Mouse (Mus musculus) MEL (cell line): ENCODE data around the gene Cdc42bpa. TPM values are rescaled to one million over a fixed set of nuclear protein-coding genes. Genes with fewer than 3 reads are reported as not detected.

Experiments
- DNase-seq: peaks from one replicate; pipeline ENCODE4 v3.0.0; 2011; ENCODE audit warnings: low read depth, low spot score
- H3K27ac ChIP-seq: 2 replicates; pipeline ENCODE4 v1.5.1; 2012; ENCODE audit warnings: low read depth, mild to moderate bottlenecking, control low read depth, low read length, moderate library complexity; ENCODE audit not compliant: control insufficient read depth
- H3K27me3 ChIP-seq, 2 experiments: fragments of 150-350 bp in 1 of 2; sonication (generic) in 1 of 2; 2 replicates each; pipeline ENCODE4 v1.6.1; 2012; ENCODE audit warnings: low read length in 2 of 2, mild to moderate bottlenecking in 2 of 2, improper control_type of control experiment in 1 of 2, moderate library complexity in 1 of 2; ENCODE audit not compliant: insufficient read depth in 2 of 2, control insufficient read depth in 1 of 2
- H3K36me3 ChIP-seq, 2 experiments: 2 replicates each; pipeline ENCODE4 v1.6.1; 2012 to 2014; ENCODE audit warnings: low read length in 2 of 2, improper control_type of control experiment in 1 of 2, inconsistent platforms in 1 of 2, mild to moderate bottlenecking in 1 of 2; ENCODE audit not compliant: insufficient read depth in 2 of 2, control insufficient read depth in 1 of 2
- H3K4me1 ChIP-seq, 2 experiments: fragments of 150-350 bp in 1 of 2; sonication (generic) in 1 of 2; 2 replicates each; pipeline ENCODE4 v1.6.1; 2012; ENCODE audit warnings: low read length in 2 of 2, improper control_type of control experiment in 1 of 2, mild to moderate bottlenecking in 1 of 2; ENCODE audit not compliant: insufficient read depth in 2 of 2, control insufficient read depth in 1 of 2
- H3K4me3 ChIP-seq, 2 experiments: fragments of 150-350 bp in 1 of 2; sonication (generic) in 1 of 2; 2 replicates each; pipeline ENCODE4 v1.5.1; 2012; ENCODE audit warnings: low read depth in 2 of 2, low read length in 2 of 2, mild to moderate bottlenecking in 2 of 2, moderate library complexity in 2 of 2, control low read depth in 1 of 2, improper control_type of control experiment in 1 of 2; ENCODE audit not compliant: control insufficient read depth in 1 of 2, insufficient read depth in 1 of 2
- H3K79me2 ChIP-seq: 2 replicates; pipeline ENCODE4 v1.6.1; 2012; ENCODE audit warnings: mild to moderate bottlenecking, low read length, moderate library complexity; ENCODE audit not compliant: control insufficient read depth, poor library complexity, insufficient read depth
- H3K9ac ChIP-seq: 2 replicates; pipeline ENCODE4 v1.6.1; 2012; ENCODE audit warnings: low read depth, mild to moderate bottlenecking, control low read depth, low read length, moderate library complexity; ENCODE audit not compliant: control insufficient read depth, poor library complexity, severe bottlenecking
- H3K9me3 ChIP-seq: fragments of 150-350 bp; sonication (generic); replicated peaks from 2 replicates; pipeline ENCODE4 v1.6.1; 2012; ENCODE audit warnings: mild to moderate bottlenecking, low read length, improper control_type of control experiment, moderate library complexity; ENCODE audit not compliant: insufficient read depth
- BHLHE40 ChIP-seq: IDR thresholded peaks from 2 replicates; pipeline ENCODE4 v1.6.1; 2012; ENCODE audit warnings: low read depth, mild to moderate bottlenecking, inconsistent platforms, low read length, improper control_type of control experiment, borderline replicate concordance
- CTCF ChIP-seq, 3 experiments: IDR thresholded peaks in 2 of 3; conservative IDR thresholded peaks in 1 of 3; 2 replicates each; pipeline ENCODE4 v1.5.1; 2011 to 2012; ENCODE audit warnings: low read length in 3 of 3, low read depth in 2 of 3, mild to moderate bottlenecking in 2 of 3, improper control_type of control experiment in 1 of 3, inconsistent platforms in 1 of 3, mixed read lengths in 1 of 3, moderate library complexity in 1 of 3; ENCODE audit not compliant: control insufficient read depth in 1 of 3, insufficient read depth in 1 of 3, poor library complexity in 1 of 3, severe bottlenecking in 1 of 3
- E2F4 ChIP-seq: IDR thresholded peaks from 2 replicates; pipeline ENCODE4 v1.6.1; 2011; ENCODE audit warnings: low read depth, low read length, improper control_type of control experiment, borderline replicate concordance
- GATA1 ChIP-seq: IDR thresholded peaks from 2 replicates; pipeline ENCODE4 v1.6.1; 2011; ENCODE audit warnings: low read depth, low read length, improper control_type of control experiment
- HCFC1 ChIP-seq: IDR thresholded peaks from 2 replicates; pipeline ENCODE4 v1.6.1; 2012; ENCODE audit warnings: low read depth, mild to moderate bottlenecking, inconsistent platforms, low read length, improper control_type of control experiment, moderate library complexity
- MAX ChIP-seq: IDR thresholded peaks from 2 replicates; pipeline ENCODE4 v1.6.1; 2011; ENCODE audit warnings: low read length, improper control_type of control experiment
- MAZ ChIP-seq: IDR thresholded peaks from 2 replicates; pipeline ENCODE4 v1.6.1; 2012; ENCODE audit warnings: low read depth, mild to moderate bottlenecking, inconsistent platforms, low read length, improper control_type of control experiment
- MYB ChIP-seq: IDR thresholded peaks from 2 replicates; pipeline ENCODE4 v1.6.1; 2011; ENCODE audit warnings: mild to moderate bottlenecking, low read depth, low read length, improper control_type of control experiment
- NELFE ChIP-seq: IDR thresholded peaks from 2 replicates; pipeline ENCODE4 v1.6.1; 2011; ENCODE audit warnings: low read depth, low read length, improper control_type of control experiment
- NRF1 ChIP-seq: IDR thresholded peaks from 2 replicates; pipeline ENCODE4 v1.6.1; 2014; ENCODE audit warnings: low read depth, mild to moderate bottlenecking, inconsistent platforms, low read length, improper control_type of control experiment, moderate library complexity; ENCODE audit not compliant: poor library complexity, insufficient read depth, severe bottlenecking
- POLR2A ChIP-seq, 2 experiments: IDR thresholded peaks; 2 replicates each; pipeline ENCODE4 v1.6.1; 2011 to 2012; ENCODE audit warnings: low read length in 2 of 2, mild to moderate bottlenecking in 2 of 2, control low read depth in 1 of 2, improper control_type of control experiment in 1 of 2, low read depth in 1 of 2, moderate library complexity in 1 of 2; ENCODE audit not compliant: control insufficient read depth in 1 of 2, insufficient read depth in 1 of 2, poor library complexity in 1 of 2
- POLR2AphosphoS5 ChIP-seq: IDR thresholded peaks from 2 replicates; pipeline ENCODE4 v1.6.1; 2012; ENCODE audit warnings: low read depth, borderline replicate concordance, mild to moderate bottlenecking, inconsistent platforms, low read length, moderate library complexity, mixed read lengths
- RAD21 ChIP-seq: IDR thresholded peaks from 2 replicates; pipeline ENCODE4 v1.6.1; 2011; ENCODE audit warnings: mild to moderate bottlenecking, low read depth, low read length, improper control_type of control experiment
- SIN3A ChIP-seq: IDR thresholded peaks from 2 replicates; pipeline ENCODE4 v1.6.1; 2012; ENCODE audit warnings: low read length, improper control_type of control experiment, inconsistent platforms
- TAL1 ChIP-seq: IDR thresholded peaks from 2 replicates; pipeline ENCODE4 v1.6.1; 2012; ENCODE audit warnings: mild to moderate bottlenecking, inconsistent platforms, low read length, moderate library complexity, mixed read lengths
- TCF12 ChIP-seq: IDR thresholded peaks from 2 replicates; pipeline ENCODE4 v1.6.1; 2014; ENCODE audit warnings: low read depth, mild to moderate bottlenecking, inconsistent platforms, low read length, improper control_type of control experiment, moderate library complexity
- UBTF ChIP-seq: IDR thresholded peaks from 2 replicates; pipeline ENCODE4 v1.6.1; 2012; ENCODE audit warnings: low read depth, mild to moderate bottlenecking, inconsistent platforms, low read length, improper control_type of control experiment, moderate library complexity, borderline replicate concordance; ENCODE audit not compliant: insufficient read depth
- USF1 ChIP-seq: IDR thresholded peaks from 2 replicates; pipeline ENCODE4 v1.6.1; 2014; ENCODE audit warnings: low read depth, mild to moderate bottlenecking, inconsistent platforms, low read length, improper control_type of control experiment, moderate library complexity
- USF2 ChIP-seq, 2 experiments: IDR thresholded peaks; 2 replicates each; pipeline ENCODE4 v1.6.1; 2011 to 2012; ENCODE audit warnings: improper control_type of control experiment in 2 of 2, low read length in 2 of 2, borderline replicate concordance in 1 of 2, inconsistent platforms in 1 of 2, low read depth in 1 of 2, mild to moderate bottlenecking in 1 of 2; ENCODE audit not compliant: insufficient read depth in 1 of 2
- ZC3H11A ChIP-seq: IDR thresholded peaks from 2 replicates; pipeline ENCODE4 v1.6.1; 2012; ENCODE audit warnings: low read depth, mild to moderate bottlenecking, inconsistent platforms, low read length, improper control_type of control experiment
- ZKSCAN1 ChIP-seq: IDR thresholded peaks from 2 replicates; pipeline ENCODE4 v1.6.1; 2012; ENCODE audit warnings: low read depth, mild to moderate bottlenecking, inconsistent platforms, low read length, improper control_type of control experiment, moderate library complexity
- polyA plus RNA-seq, 2 experiments: library from polyadenylated mRNA; stranded (reverse) in 1 of 2; unstranded in 1 of 2; fragments of >175 nt in 1 of 2; fragments of >200 nt in 1 of 2; gene quantifications; 2 replicates each; pipeline versions ENCODE4 v1.2.1 to v1.2.4; 2012; ENCODE audit warnings: low replicate concordance in 2 of 2, low read depth in 1 of 2; ENCODE audit not compliant: insufficient read length in 2 of 2, insufficient read depth in 1 of 2, missing spikeins in 1 of 2
- total RNA-seq: library from RNA; depleted of rRNA; stranded (reverse); fragments of 300-350 nt; gene quantifications from 2 replicates; pipeline ENCODE4 v1.2.3, GENCODE M21; 2012

Cdc42bpa gene
- total and polyA plus RNA-seq, 3 experiments, result 7.7 to 14.6 TPM; not detected in 1

- Histone ChIP-seq H3K79me2 (no peaks in the 10 kb centered on the region), H3K27ac (no peak overlapping the region), H3K36me3 (no peaks in the 10 kb centered on the region), H3K27me3 (no peaks in the 10 kb centered on the region), H3K9ac (no peak overlapping the region), H3K9me3 (no peaks in the 10 kb centered on the region), H3K4me3 (no peak overlapping the region), H3K4me1 (no peaks in the 10 kb centered on the region)
- no peak for DNase-seq
- no peak for TF ChIP-seq SIN3A
- TF ChIP-seq GATA1, result no peak
- TF ChIP-seq USF2 (IDR thresholded peaks at IDR 0.05; ENCODE audit: borderline replicate concordance in 1 of 2, insufficient read depth in 1 of 2, low read depth in 1 of 2, low read length in 2 of 2), result no peak
- TF ChIP-seq MAZ, result no peak
- TF ChIP-seq ZKSCAN1, result no peak
- TF ChIP-seq TCF12, result no peak
- TF ChIP-seq NELFE, result no peak
- TF ChIP-seq POLR2AphosphoS5, result no peak
- TF ChIP-seq POLR2A (IDR thresholded peaks at IDR 0.05; ENCODE audit: control insufficient read depth in 1 of 2, insufficient read depth in 1 of 2, low read depth in 1 of 2, low read length in 2 of 2, poor library complexity in 1 of 2), result no peak
- TF ChIP-seq E2F4, result no peak
- TF ChIP-seq UBTF, result no peak
Measured at GRCm38 (mm10) chr1:180166533-180166932, 206.3 kb downstream of the Cdc42bpa start.

- DNase-seq, result no peak
- no peak overlapping the region for H3K4me3 ChIP-seq
- no peaks in the 10 kb centered on the region for H3K27me3 ChIP-seq
- H3K79me2 ChIP-seq, result no peaks in the 10 kb centered on the region
- no peaks in the 10 kb centered on the region for H3K9me3 ChIP-seq
- no peak for TF ChIP-seq NELFE
- no peak for TF ChIP-seq ZC3H11A
- TF ChIP-seq ZKSCAN1, result no peak
- TF ChIP-seq GATA1, result no peak
- TF ChIP-seq USF2 (IDR thresholded peaks at IDR 0.05; ENCODE audit: borderline replicate concordance in 1 of 2, insufficient read depth in 1 of 2, low read depth in 1 of 2, low read length in 2 of 2), result no peak
- no peak for TF ChIP-seq RAD21
- no peak for TF ChIP-seq TAL1
- no peak for TF ChIP-seq E2F4
- TF ChIP-seq USF1, result no peak
- no peak for TF ChIP-seq CTCF (IDR thresholded peaks at IDR 0.05 in 2 of 3, conservative IDR thresholded peaks at IDR 0.05 in 1 of 3; ENCODE audit: control insufficient read depth in 1 of 3, insufficient read depth in 1 of 3, low read depth in 2 of 3, low read length in 3 of 3, poor library complexity in 1 of 3, severe bottlenecking in 1 of 3)
- no peak for TF ChIP-seq NRF1
- no peak for TF ChIP-seq BHLHE40
- no peak for TF ChIP-seq MAX
- no peak for TF ChIP-seq HCFC1
- TF ChIP-seq MYB, result no peak
- TF ChIP-seq, all 39 proteins: peak for 0
- no peak overlapping the region for H3K9ac ChIP-seq
- H3K4me1 ChIP-seq, result no peaks in the 10 kb centered on the region; a peak in 1 of 4 replicates
- H3K36me3 ChIP-seq, result no peaks in the 10 kb centered on the region
- no peak overlapping the region for H3K27ac ChIP-seq
Measured at GRCm38 (mm10) chr1:180168294-180168693, 208.0 kb downstream of the Cdc42bpa start.
